Mouse (Mus musculus) liver (tissue): ENCODE measurements around the gene Asxl1.
"Not testable (repeated sequence)": the region's sequence is repeated elsewhere in the genome, so short reads cannot be mapped to it uniquely, and the experiment has no call there.

Experiments used
- DNase-seq: peaks from one replicate; pipeline ENCODE4 v3.0.0-alpha.2; 2020; ENCODE audit warnings: mixed read lengths

Gene Asxl1

GRCm38 (mm10) chr2:153346221-153347182, 873 bp downstream of the Asxl1 start:
- peak; percentile 84 for DNase-seq

GRCm38 (mm10) chr2:153347183-153347781, 1.7 kb downstream of the Asxl1 start:
- DNase-seq, result no peak

GRCm38 (mm10) chr2:153348100-153348831, 2.6 kb downstream of the Asxl1 start:
- no peak for DNase-seq

GRCm38 (mm10) chr2:153350552-153351181, 5.0 kb downstream of the Asxl1 start:
- DNase-seq, result peak; percentile 54

GRCm38 (mm10) chr2:153354648-153355047, 9.0 kb downstream of the Asxl1 start:
- no peak for DNase-seq

GRCm38 (mm10) chr2:153356784-153357183, 11.2 kb downstream of the Asxl1 start:
- DNase-seq, result no peak

- DNase-seq, result no peak
These were observed 15.6 kb downstream of the Asxl1 start for GRCm38 (mm10) chr2:153361101-153361710.

GRCm38 (mm10) chr2:153364531-153364930, 18.9 kb downstream of the Asxl1 start:
- DNase-seq, result not testable (repeated sequence)

GRCm38 (mm10) chr2:153370871-153371270, 25.2 kb downstream of the Asxl1 start:
- no peak for DNase-seq

- DNase-seq, result no peak
These were observed 29.8 kb downstream of the Asxl1 start for GRCm38 (mm10) chr2:153375380-153375779.

- DNase-seq, result no peak
These were observed 34.9 kb downstream of the Asxl1 start for GRCm38 (mm10) chr2:153380479-153380878.

- DNase-seq, result no peak
These were observed 44.2 kb downstream of the Asxl1 start for GRCm38 (mm10) chr2:153389831-153390230.

GRCm38 (mm10) chr2:153393045-153393444, 47.4 kb downstream of the Asxl1 start:
- no peak for DNase-seq

GRCm38 (mm10) chr2:153397790-153398515, 52.3 kb downstream of the Asxl1 start:
- DNase-seq, result no peak

GRCm38 (mm10) chr2:153399166-153399565, 53.5 kb downstream of the Asxl1 start:
- no peak for DNase-seq

- no peak for DNase-seq
These were observed 58.4 kb downstream of the Asxl1 start for GRCm38 (mm10) chr2:153404062-153404461.

GRCm38 (mm10) chr2:153404882-153405281, 59.3 kb downstream of the Asxl1 start:
- no peak for DNase-seq

GRCm38 (mm10) chr2:153406882-153407281, 61.3 kb downstream of the Asxl1 start:
- DNase-seq, result no peak

GRCm38 (mm10) chr2:153408971-153409370, 63.3 kb downstream of the Asxl1 start:
- no peak for DNase-seq

- no peak for DNase-seq
These were observed 65.9 kb downstream of the Asxl1 start for GRCm38 (mm10) chr2:153411557-153411956.

GRCm38 (mm10) chr2:153412563-153412962, 66.9 kb downstream of the Asxl1 start:
- DNase-seq, result no peak

GRCm38 (mm10) chr2:153414607-153415006, 69.0 kb downstream of the Asxl1 start:
- DNase-seq, result peak; percentile 23
